Mouse (Mus musculus): ENCODE measurements around the gene Slc5a8. TPM values are rescaled to one million over a fixed set of nuclear protein-coding genes. Genes with fewer than 3 reads are reported as not detected.

Slc5a8 gene
- total and polyA plus RNA-seq, 3 experiments, result not detected

- H3K27me3 ChIP-seq (ENCODE audit: control insufficient read depth in 1 of 2, insufficient read depth in 2 of 2, low read length in 2 of 2), result no peaks in the 10 kb centered on the region
- TF ChIP-seq ZKSCAN1 (IDR thresholded peaks at IDR 0.05; ENCODE audit: low read depth, low read length), result no peak
- no peak for TF ChIP-seq USF2 (IDR thresholded peaks at IDR 0.05; ENCODE audit: borderline replicate concordance in 1 of 2, insufficient read depth in 1 of 2, low read depth in 1 of 2, low read length in 2 of 2)
- no peak for TF ChIP-seq MAZ (IDR thresholded peaks at IDR 0.05; ENCODE audit: low read depth, low read length)
- no peak for TF ChIP-seq CHD1 (IDR thresholded peaks at IDR 0.05; ENCODE audit: low read depth, low read length)
- no peak for TF ChIP-seq GABPA (IDR thresholded peaks at IDR 0.05; ENCODE audit: low read depth, low read length)
- no peak for TF ChIP-seq ELF1 (IDR thresholded peaks at IDR 0.05; ENCODE audit: low read depth, low read length)
- no peak for TF ChIP-seq MYC (IDR thresholded peaks at IDR 0.05; ENCODE audit: low read depth, low read length)
- TF ChIP-seq ZNF384 (IDR thresholded peaks at IDR 0.05; ENCODE audit: low read depth, low read length), result no peak
- no peak overlapping the region for H3K9ac ChIP-seq (ENCODE audit: control insufficient read depth, low read depth, low read length, poor library complexity, severe bottlenecking)
- no peaks in the 10 kb centered on the region for H3K79me2 ChIP-seq (ENCODE audit: control insufficient read depth, insufficient read depth, low read length, poor library complexity)
- no peak overlapping the region for H3K4me3 ChIP-seq (ENCODE audit: control insufficient read depth in 1 of 2, insufficient read depth in 1 of 2, low read depth in 2 of 2, low read length in 2 of 2)
- H3K27ac ChIP-seq (ENCODE audit: control insufficient read depth, low read depth, low read length), result no peak overlapping the region
- DNase-seq (ENCODE audit: low read depth, low spot score), result no peak
- no peaks in the 10 kb centered on the region for H3K36me3 ChIP-seq (ENCODE audit: control insufficient read depth in 1 of 2, insufficient read depth in 2 of 2, low read length in 2 of 2)
- H3K9me3 ChIP-seq (replicated peaks; ENCODE audit: insufficient read depth, low read length), result no peaks in the 10 kb centered on the region
- H3K4me1 ChIP-seq (ENCODE audit: control insufficient read depth in 1 of 2, insufficient read depth in 2 of 2, low read length in 2 of 2), result no peaks in the 10 kb centered on the region
These were observed 2.1 kb upstream of the Slc5a8 start for GRCm38 (mm10) chr10:88883721-88884120.

- no peak overlapping the region for H3K9ac ChIP-seq (ENCODE audit: control insufficient read depth, low read depth, low read length, poor library complexity, severe bottlenecking)
- no peaks in the 10 kb centered on the region for H3K79me2 ChIP-seq (ENCODE audit: control insufficient read depth, insufficient read depth, low read length, poor library complexity)
- H3K9me3 ChIP-seq (replicated peaks; ENCODE audit: insufficient read depth, low read length), result no peaks in the 10 kb centered on the region
- no peak for DNase-seq (ENCODE audit: low read depth, low spot score)
- H3K4me3 ChIP-seq (ENCODE audit: control insufficient read depth in 1 of 2, insufficient read depth in 1 of 2, low read depth in 2 of 2, low read length in 2 of 2), result no peak overlapping the region
- H3K27me3 ChIP-seq (ENCODE audit: control insufficient read depth in 1 of 2, insufficient read depth in 2 of 2, low read length in 2 of 2), result no peaks in the 10 kb centered on the region
- H3K4me1 ChIP-seq (ENCODE audit: control insufficient read depth in 1 of 2, insufficient read depth in 2 of 2, low read length in 2 of 2), result no peaks in the 10 kb centered on the region
- H3K36me3 ChIP-seq (ENCODE audit: control insufficient read depth in 1 of 2, insufficient read depth in 2 of 2, low read length in 2 of 2), result no peaks in the 10 kb centered on the region
- no peak for TF ChIP-seq ZC3H11A (IDR thresholded peaks at IDR 0.05; ENCODE audit: low read depth, low read length)
- peak; percentile 35 to 45 (median 39); a peak in 4 of 6 replicates for TF ChIP-seq CTCF (IDR thresholded peaks at IDR 0.05 in 2 of 3, conservative IDR thresholded peaks at IDR 0.05 in 1 of 3; ENCODE audit: control insufficient read depth in 1 of 3, insufficient read depth in 1 of 3, low read depth in 2 of 3, low read length in 3 of 3, poor library complexity in 1 of 3, severe bottlenecking in 1 of 3)
- TF ChIP-seq RAD21 (IDR thresholded peaks at IDR 0.05; ENCODE audit: low read depth, low read length), result peak; percentile 20; the same call in 1 of the 2 replicates
- TF ChIP-seq SMC3 (IDR thresholded peaks at IDR 0.05; ENCODE audit: low read depth, low read length), result peak; percentile 37
- H3K27ac ChIP-seq (ENCODE audit: control insufficient read depth, low read depth, low read length), result no peak overlapping the region
These were observed 956 bp upstream of the Slc5a8 start for GRCm38 (mm10) chr10:88884836-88885235.

GRCm38 (mm10) chr10:88886114-88886513 is 322 bp downstream of the Slc5a8 start:
- H3K36me3 ChIP-seq (ENCODE audit: control insufficient read depth in 1 of 2, insufficient read depth in 2 of 2, low read length in 2 of 2), result no peaks in the 10 kb centered on the region
- no peaks in the 10 kb centered on the region for H3K79me2 ChIP-seq (ENCODE audit: control insufficient read depth, insufficient read depth, low read length, poor library complexity)
- TF ChIP-seq SIN3A (IDR thresholded peaks at IDR 0.05; ENCODE audit: low read length) (no peak), ZKSCAN1 (IDR thresholded peaks at IDR 0.05; ENCODE audit: low read depth, low read length) (no peak), POLR2A (IDR thresholded peaks at IDR 0.05; ENCODE audit: control insufficient read depth in 1 of 2, insufficient read depth in 1 of 2, low read depth in 1 of 2, low read length in 2 of 2, poor library complexity in 1 of 2) (no peak), HCFC1 (IDR thresholded peaks at IDR 0.05; ENCODE audit: low read depth, low read length) (no peak), GABPA (IDR thresholded peaks at IDR 0.05; ENCODE audit: low read depth, low read length) (no peak), USF1 (IDR thresholded peaks at IDR 0.05; ENCODE audit: low read depth, low read length) (no peak), MAZ (IDR thresholded peaks at IDR 0.05; ENCODE audit: low read depth, low read length) (no peak), MEF2A (IDR thresholded peaks at IDR 0.05; ENCODE audit: extremely low read depth, insufficient replicate concordance, low read depth, low read length, poor library complexity, severe bottlenecking) (no peak), CTCF (IDR thresholded peaks at IDR 0.05 in 2 of 3, conservative IDR thresholded peaks at IDR 0.05 in 1 of 3; ENCODE audit: control insufficient read depth in 1 of 3, insufficient read depth in 1 of 3, low read depth in 2 of 3, low read length in 3 of 3, poor library complexity in 1 of 3, severe bottlenecking in 1 of 3) (no peak), MYB (IDR thresholded peaks at IDR 0.05; ENCODE audit: low read depth, low read length) (no peak), ZNF384 (IDR thresholded peaks at IDR 0.05; ENCODE audit: low read depth, low read length) (no peak), MAFK (IDR thresholded peaks at IDR 0.05; ENCODE audit: borderline replicate concordance, low read depth, low read length) (no peak), USF2 (IDR thresholded peaks at IDR 0.05; ENCODE audit: borderline replicate concordance in 1 of 2, insufficient read depth in 1 of 2, low read depth in 1 of 2, low read length in 2 of 2) (no peak), ZC3H11A (IDR thresholded peaks at IDR 0.05; ENCODE audit: low read depth, low read length) (no peak), EP300 (IDR thresholded peaks at IDR 0.05; ENCODE audit: low read depth in 1 of 2, low read length in 2 of 2) (no peak), POLR2AphosphoS5 (IDR thresholded peaks at IDR 0.05; ENCODE audit: borderline replicate concordance, low read depth, low read length) (no peak), BHLHE40 (IDR thresholded peaks at IDR 0.05; ENCODE audit: borderline replicate concordance, low read depth, low read length) (no peak)
- DNase-seq (ENCODE audit: low read depth, low spot score), result no peak
- H3K9me3 ChIP-seq (replicated peaks; ENCODE audit: insufficient read depth, low read length), result no peaks in the 10 kb centered on the region
- H3K4me3 ChIP-seq (ENCODE audit: control insufficient read depth in 1 of 2, insufficient read depth in 1 of 2, low read depth in 2 of 2, low read length in 2 of 2), result no peak overlapping the region
- no peak overlapping the region for H3K9ac ChIP-seq (ENCODE audit: control insufficient read depth, low read depth, low read length, poor library complexity, severe bottlenecking)
- no peak overlapping the region for H3K27ac ChIP-seq (ENCODE audit: control insufficient read depth, low read depth, low read length)
- H3K27me3 ChIP-seq (ENCODE audit: control insufficient read depth in 1 of 2, insufficient read depth in 2 of 2, low read length in 2 of 2), result no peaks in the 10 kb centered on the region
- H3K4me1 ChIP-seq (ENCODE audit: control insufficient read depth in 1 of 2, insufficient read depth in 2 of 2, low read length in 2 of 2), result no peaks in the 10 kb centered on the region

Data from MEL (cell line).